In the genomic region with DNA sequence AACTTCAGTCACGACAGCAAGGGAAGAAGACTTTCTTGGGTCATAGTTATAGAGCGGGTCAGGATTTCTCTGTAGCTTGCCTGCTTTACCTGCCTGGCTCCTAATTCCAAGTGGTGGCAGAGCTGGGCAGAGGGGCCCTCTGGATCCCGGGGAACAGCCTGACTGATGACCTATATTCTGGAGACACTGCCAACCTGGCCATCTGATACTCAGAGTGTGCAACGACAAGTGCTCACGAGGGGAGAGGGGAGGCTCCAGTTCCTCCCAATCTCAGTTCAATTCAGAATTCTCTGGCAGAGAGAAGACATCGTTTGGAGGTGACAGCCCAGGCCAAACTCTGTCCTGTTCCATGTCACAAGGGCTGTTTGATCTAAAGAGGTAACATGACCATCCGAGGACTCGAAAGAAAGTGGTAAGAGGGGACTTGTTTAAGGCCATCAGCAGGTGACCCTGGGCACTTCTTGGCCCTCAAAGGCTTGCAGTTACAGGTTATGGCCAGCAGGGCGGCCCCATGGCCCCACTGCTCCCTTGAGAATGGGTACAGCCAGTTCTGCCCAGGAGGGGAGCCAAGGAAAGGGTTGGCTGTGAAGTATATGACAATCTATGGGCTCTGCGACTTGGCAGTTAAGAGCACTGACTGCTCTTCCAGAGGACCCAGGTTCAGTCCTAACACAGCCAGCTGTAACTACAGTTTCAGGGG, we compare ENCODE assay signal across 10 mouse cellular contexts. TPM values are rescaled to one million over a fixed set of nuclear protein-coding genes. Genes with fewer than 3 reads are reported as not detected.
DNase-seq lines count a peak whose midpoint lies in the region; TF ChIP-seq lines count a peak whose summit lies in the region.
"Had no signal": no experiment of that assay in that cellular context is flagged by ENCODE, and none has a peak within 500 bp of the region (broad histone marks: within the 10 kb centered on the region; RNA-seq: fewer than 3 reads in every experiment).

No protein-coding gene starts in this region.

- peak; percentile 36 for TF ChIP-seq CTCF in ES-Bruce4 (IDR thresholded peaks at IDR 0.05; ENCODE audit: low read depth, low read length)

- intact Hi-C loops in gastrocnemius, postnatal 36 days (cut with DNase I), result loop anchor here (5.0 kb wide), 1 partner anchor 112 kb away; the partner anchor contains the start of gene Man1c1

- H3K9me3 ChIP-seq in ES-Bruce4 (replicated peaks; ENCODE audit: control insufficient read depth, insufficient read depth, low read length, poor library complexity, severe bottlenecking), result no peaks in the 10 kb centered on the region
- H3K9me3 ChIP-seq: embryonic facial prominence, embryonic 15.5 days; hindbrain, embryonic 10.5 days had no signal

- TF ChIP-seq EP300 in ES-Bruce4 (IDR thresholded peaks at IDR 0.05; ENCODE audit: insufficient read depth, low read depth, low read length), result no peak

- peak; percentile 49 for DNase-seq in adrenal gland, postnatal 14 days
- no peak for DNase-seq in adrenal gland, adult 18-20 months (ENCODE audit: low spot score in 2 of 2)
- DNase-seq in kidney, adult 9 months, result peak; percentile 26
- no peak for DNase-seq in kidney, adult 8-10 months
- peak; percentile 40 to 41 for DNase-seq in gastrocnemius, postnatal 36 days
- DNase-seq in right cerebral cortex, postnatal 36 days (ENCODE audit: low spot score in 2 of 2), result no peak
- DNase-seq in kidney, postnatal 25 days, result no peak

- H3K27ac ChIP-seq in ES-Bruce4 (ENCODE audit: insufficient read depth, low read length), result no peak overlapping the region
- H3K27ac ChIP-seq: embryonic facial prominence, embryonic 15.5 days had no signal

- no peak overlapping the region for H3K9ac ChIP-seq in ES-Bruce4 (ENCODE audit: low read depth, poor library complexity, severe bottlenecking)
- H3K9ac ChIP-seq: embryonic facial prominence, embryonic 15.5 days had no signal

- no peak for TF ChIP-seq POLR2A in ES-Bruce4 (IDR thresholded peaks at IDR 0.05; ENCODE audit: insufficient read depth, low read length)

- H3K36me3 ChIP-seq in ES-Bruce4 (ENCODE audit: control insufficient read depth, insufficient read depth, low read length, poor library complexity, severe bottlenecking), result no peaks in the 10 kb centered on the region
- H3K36me3 ChIP-seq: embryonic facial prominence, embryonic 15.5 days had no signal

- H3K4me3 ChIP-seq in ES-Bruce4 (ENCODE audit: low read depth, low read length), result no peak overlapping the region
- H3K4me3 ChIP-seq: embryonic facial prominence, embryonic 15.5 days; hindbrain, embryonic 10.5 days had no signal

- no peaks in the 10 kb centered on the region for H3K4me1 ChIP-seq in ES-Bruce4 (ENCODE audit: control insufficient read depth, insufficient read depth, low read length)

- no peaks in the 10 kb centered on the region for H3K27me3 ChIP-seq in ES-Bruce4 (ENCODE audit: control insufficient read depth, insufficient read depth, low read length, poor library complexity, severe bottlenecking)

RNA-seq across cellular contexts. Expression of gene Selenon, which starts 38.4 kb away (rescaled TPM):
- 30.2 and 32.3 TPM in 2 replicates for total RNA-seq in adrenal gland, postnatal 14 days (2021)
- 10 to 100 TPM; 24.3 to 28.9 TPM for total RNA-seq in adrenal gland, adult 18-20 months (2021)
- 21.6 and 23.0 TPM in 2 replicates for polyA plus RNA-seq in ES-Bruce4 (2011; ENCODE audit: insufficient read depth, insufficient read length, low read depth, missing spikeins)
- total RNA-seq in gastrocnemius, postnatal 36 days (2021), result 1 to 10 TPM; 4.9 to 6.1 TPM

RNA-seq across cellular contexts. Expression of gene Mtfr1l, which starts 55.2 kb away (rescaled TPM):
- total RNA-seq in adrenal gland, postnatal 14 days (2021), result 103 and 113 TPM in 2 replicates
- 100 to 1,000 TPM; 123 to 132 TPM for total RNA-seq in adrenal gland, adult 18-20 months (2021)
- polyA plus RNA-seq in ES-Bruce4 (2011; ENCODE audit: insufficient read depth, insufficient read length, low read depth, missing spikeins), result 50.5 and 51.9 TPM in 2 replicates
- total RNA-seq in gastrocnemius, postnatal 36 days (2021), result 100 to 1,000 TPM; 124 to 130 TPM

Comparison
In these comparisons a context has a peak if more than half of its experiments do, and no peak if none do; other contexts are left out.
1. DNase-seq: peak in adrenal gland, postnatal 14 days (single experiment), kidney, adult 9 months (single experiment) and gastrocnemius, postnatal 36 days (2 of 2); none in adrenal gland, adult 18-20 months (0 of 2), kidney, adult 8-10 months (0 of 2), right cerebral cortex, postnatal 36 days (0 of 2) and kidney, postnatal 25 days (0 of 2).